Mouse (Mus musculus) gastrocnemius, adult 2 months (tissue): ENCODE data around the gene Ntn3. TPM values are rescaled to one million over a fixed set of nuclear protein-coding genes. Genes with fewer than 3 reads are reported as not detected.

Experiments used
- DNase-seq: peaks from one replicate; pipeline ENCODE4 v3.0.0; 2022
- H3K27ac ChIP-seq: fragments of 200-600 bp; 2 replicates; pipeline ENCODE4 v1.8.1; 2022; ENCODE audit warnings: mild to moderate bottlenecking
- H3K4me3 ChIP-seq: fragments of 200-600 bp; 2 replicates; pipeline ENCODE4 v1.8.1; 2022; ENCODE audit warnings: mild to moderate bottlenecking, moderate library complexity
- CTCF ChIP-seq: fragments of 200-600 bp; IDR thresholded peaks from 2 replicates; pipeline ENCODE4 v1.8.1; 2022; ENCODE audit warnings: antibody characterized with exemption, mild to moderate bottlenecking, moderate library complexity
- intact Hi-C: fragments of 180-260 bp; cut with DNase I; formaldehyde crosslinking; loops from one replicate; pipeline ENCODE4 v1.15.1; 2025
- total RNA-seq, 2 experiments: library from RNA; stranded (reverse); gene quantifications; 2 replicates each; pipeline ENCODE4 v1.2.3; 2021

The Ntn3 gene
- total RNA-seq, 2 experiments from 2014 or later = 0.31 to 0.39 TPM

DNA sequence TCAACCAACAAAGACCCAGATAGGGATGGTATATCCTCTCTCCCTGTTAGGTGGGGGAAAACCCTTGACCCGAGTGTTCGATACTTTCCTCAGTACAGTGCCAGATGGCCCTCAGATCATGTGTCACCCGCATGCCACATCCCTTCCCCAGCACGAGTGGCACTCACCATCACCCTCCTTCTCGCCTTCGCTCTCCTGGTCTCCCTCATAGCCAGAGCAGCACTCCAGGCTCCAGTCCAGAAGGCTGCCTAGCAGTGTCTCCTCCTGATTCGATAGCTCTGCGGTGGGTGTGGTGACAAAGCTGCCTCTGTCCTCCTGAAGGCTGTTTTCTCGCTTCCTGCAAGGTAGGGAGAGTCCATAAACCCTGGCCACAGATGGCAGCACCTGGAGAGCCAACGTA lies 15.4 kb upstream of the Ntn3 start:
- intact Hi-C loops = loop anchor here (5.0 kb wide), 1 partner anchor 52 kb away; no protein-coding TSS in a partner anchor
- H3K27ac ChIP-seq = no peak overlapping the region
- DNase-seq = no peak
- H3K4me3 ChIP-seq = no peak overlapping the region
- no peak for TF ChIP-seq CTCF

DNA sequence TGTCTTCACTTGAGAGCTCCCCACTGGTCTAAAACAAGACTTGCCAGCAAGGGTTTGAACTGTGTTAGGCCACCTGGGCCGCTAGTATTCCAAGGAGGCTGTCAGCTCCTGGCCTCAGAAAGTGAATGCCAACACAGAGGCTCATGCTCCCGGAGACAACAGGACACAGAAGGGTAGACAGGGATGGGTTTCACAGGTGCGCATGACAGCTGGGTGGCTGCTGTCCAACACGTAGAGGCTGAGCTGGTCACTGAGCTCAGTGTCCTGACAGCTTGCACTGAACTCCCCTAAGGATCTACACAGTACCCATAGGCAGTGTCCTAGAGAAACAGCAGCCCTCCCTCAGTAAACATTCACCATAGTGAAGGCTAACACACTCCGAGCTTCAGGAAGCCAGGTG lies 14.2 kb upstream of the Ntn3 start:
- Histone ChIP-seq H3K27ac (peak overlapping the region; percentile 70), H3K4me3 (no peak overlapping the region)
- DNase-seq = peak; percentile 60
- TF ChIP-seq CTCF = no peak
- intact Hi-C loops = loop anchor here (5.0 kb wide), 1 partner anchor 51 kb away; no protein-coding TSS in a partner anchor

DNA sequence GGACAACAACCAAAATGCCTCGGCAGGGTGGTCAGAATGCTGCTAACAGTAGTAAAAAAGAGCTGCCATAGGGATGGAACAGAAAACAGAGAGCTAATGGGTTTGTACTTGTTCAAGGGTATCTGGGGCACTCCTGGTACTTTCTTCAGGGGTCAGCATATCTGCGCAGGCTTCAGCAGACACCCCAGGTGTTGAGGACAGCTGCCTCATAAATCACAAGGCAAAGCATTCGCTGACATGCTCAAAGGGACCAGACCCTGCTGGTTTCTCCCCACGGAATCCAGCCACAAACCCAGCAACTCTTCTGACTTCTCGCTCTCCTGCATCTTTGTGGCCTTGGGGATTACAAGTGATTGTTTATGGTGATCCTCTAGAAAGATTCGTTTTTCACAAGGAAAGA lies 13.3 kb upstream of the Ntn3 start:
- Histone ChIP-seq H3K27ac (no peak overlapping the region), H3K4me3 (no peak overlapping the region)
- intact Hi-C loops = loop anchor here (5.0 kb wide), 1 partner anchor 50 kb away; no protein-coding TSS in a partner anchor
- TF ChIP-seq CTCF = no peak
- no peak for DNase-seq

DNA sequence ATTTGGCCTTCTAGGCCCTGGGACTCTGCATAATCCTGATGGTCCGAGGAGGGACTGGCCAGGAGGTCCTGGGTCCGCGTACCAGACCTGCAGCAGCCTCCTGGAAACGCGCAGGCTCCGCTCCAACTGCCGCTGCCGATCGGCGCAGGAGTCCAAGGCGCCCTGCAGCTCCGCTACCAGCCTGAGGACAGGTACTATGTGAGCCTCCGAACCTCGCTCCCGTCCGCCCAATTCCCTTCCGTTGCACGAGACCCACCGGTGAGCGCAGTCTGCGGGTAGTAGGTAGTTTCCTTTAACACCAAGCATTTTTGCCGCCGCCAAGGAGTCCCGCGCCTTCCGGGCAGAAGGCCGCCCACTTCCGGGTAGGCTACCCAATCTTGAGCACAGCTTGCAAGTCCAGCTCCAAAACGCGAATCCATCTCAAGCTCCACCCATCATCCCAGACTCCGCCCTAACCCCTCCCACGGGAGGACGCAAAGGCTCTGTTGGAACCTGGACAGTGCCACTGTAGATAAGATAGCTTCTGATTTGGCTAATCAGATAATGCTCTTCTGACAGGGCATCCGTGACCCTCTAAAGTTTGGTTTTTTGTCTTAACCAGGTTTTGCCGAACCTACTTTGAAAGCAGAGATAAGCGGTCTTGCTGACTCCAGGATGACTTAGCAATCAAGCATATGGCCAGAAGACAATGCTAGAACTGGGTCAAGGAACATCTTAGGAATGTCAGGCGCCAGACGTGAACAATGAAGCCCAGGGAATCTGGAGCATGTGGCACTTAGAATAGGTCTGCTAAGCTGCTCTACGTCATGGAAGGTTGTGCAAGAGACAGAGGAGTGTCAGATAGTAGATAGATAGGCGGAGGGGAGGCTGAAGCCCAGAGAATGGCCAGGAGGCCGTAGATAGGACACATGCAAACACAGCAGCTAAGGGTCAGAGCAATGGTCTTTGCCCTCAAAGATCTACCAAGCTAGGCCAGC lies 11.4 kb upstream of the Ntn3 start, which contains the start of gene Tedc2:
Tedc2 (minus strand) TSS at position 417 of the 977 bp plus-strand sequence.
- Histone ChIP-seq H3K4me3 (peak within 1 kb of the TSS; percentile 89), H3K27ac (peak within 1 kb of the TSS; percentile 86)
- peak; percentile 96 for DNase-seq
- TF ChIP-seq CTCF = no peak
- intact Hi-C loops = loop anchor here (5.0 kb wide), 1 partner anchor 48 kb away; no protein-coding TSS in a partner anchor

GRCm38 (mm10) chr17:24216836-24217235 lies 7.5 kb upstream of the Ntn3 start:
- no peak for TF ChIP-seq CTCF
- no peak overlapping the region for H3K27ac ChIP-seq
- no peak overlapping the region for H3K4me3 ChIP-seq
- intact Hi-C loops = no loop called here
- no peak for DNase-seq

- intact Hi-C loops = no loop called here
- H3K27ac ChIP-seq = no peak overlapping the region
- no peak for TF ChIP-seq CTCF
- no peak overlapping the region for H3K4me3 ChIP-seq
- no peak for DNase-seq
These were observed 3.9 kb upstream of the Ntn3 start for GRCm38 (mm10) chr17:24213186-24213585.

DNA sequence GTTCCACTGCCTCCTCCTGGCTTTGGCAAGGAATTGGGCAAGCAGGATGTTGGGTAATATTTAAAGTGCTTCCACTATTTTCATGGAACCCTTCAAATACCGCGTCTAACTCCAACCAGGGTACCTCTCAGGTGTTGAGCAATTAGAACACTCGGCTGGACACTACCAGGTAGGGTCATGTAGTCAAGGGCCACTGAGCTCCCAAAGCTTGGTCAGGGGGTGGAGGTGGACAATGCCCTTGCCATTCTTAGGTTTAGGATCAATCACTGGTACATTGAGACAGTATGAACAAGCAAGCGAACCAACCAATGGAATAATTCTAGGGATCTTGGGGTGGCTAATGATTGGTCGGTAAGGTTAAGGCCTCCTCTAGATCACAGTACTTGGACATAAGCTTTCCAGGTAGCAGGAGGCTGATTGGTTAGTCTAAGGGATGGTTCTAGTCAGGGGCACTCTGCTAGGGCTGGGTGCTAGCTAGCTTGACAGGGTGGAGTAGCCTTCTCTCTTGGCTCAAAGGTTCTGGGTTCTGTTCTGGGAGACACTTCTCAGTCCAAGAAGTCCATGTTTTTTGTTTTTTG lies 3.2 kb upstream of the Ntn3 start:
- H3K27ac ChIP-seq = no peak overlapping the region
- DNase-seq = no peak
- peak overlapping the region; percentile 64 for H3K4me3 ChIP-seq
- intact Hi-C loops = no loop called here
- no peak for TF ChIP-seq CTCF

DNA sequence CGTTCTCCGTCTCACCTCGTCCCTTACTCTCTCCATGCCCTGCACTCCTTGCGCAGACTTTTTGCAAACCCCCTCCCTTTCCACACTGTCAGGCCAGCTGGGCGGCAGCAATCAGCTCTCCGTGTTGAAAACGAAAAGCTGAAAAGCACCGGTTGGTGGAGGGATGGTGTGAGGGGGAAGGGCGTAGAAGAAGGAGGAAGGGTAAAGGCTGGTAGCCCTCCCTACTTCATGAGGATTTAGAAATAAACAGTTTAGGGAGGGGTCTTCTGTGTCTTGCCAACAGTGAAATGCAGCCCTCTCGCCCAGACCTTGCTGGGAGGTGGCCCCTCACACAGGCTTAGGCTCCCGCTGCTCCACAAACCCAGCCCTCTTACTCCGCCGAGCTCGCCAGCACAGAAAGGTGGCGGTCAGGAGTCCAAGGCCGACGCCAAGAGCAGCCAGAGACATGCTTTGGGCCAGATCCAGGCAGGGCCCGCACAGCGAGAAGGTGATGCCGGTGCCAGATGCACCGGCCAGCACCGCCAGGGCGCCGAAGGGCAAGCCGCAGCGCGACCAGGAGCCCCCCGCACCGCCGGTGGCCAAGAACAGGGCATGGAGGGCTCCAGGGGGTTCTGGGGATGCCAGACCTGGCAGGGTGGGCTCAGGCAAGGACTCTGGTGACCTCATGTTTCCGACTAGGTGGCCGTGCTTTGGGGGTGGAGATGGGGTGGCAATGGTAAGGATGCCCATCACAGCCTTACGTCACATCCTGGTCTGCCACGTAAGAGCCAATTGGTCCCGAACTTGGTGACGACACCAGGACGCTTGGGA lies 2.5 kb upstream of the Ntn3 start:
- Histone ChIP-seq H3K4me3 (peak overlapping the region; percentile 64), H3K27ac (peak overlapping the region; percentile 49; the same call in 1 of the 2 replicates)
- intact Hi-C loops = no loop called here
- DNase-seq = peak; percentile 58
- TF ChIP-seq CTCF = no peak

- H3K27ac ChIP-seq = no peak overlapping the region
- intact Hi-C loops = no loop called here
- H3K4me3 ChIP-seq = no peak overlapping the region
- DNase-seq = no peak
- TF ChIP-seq CTCF = no peak
These were observed 1.3 kb upstream of the Ntn3 start for GRCm38 (mm10) chr17:24210591-24210990.

DNA sequence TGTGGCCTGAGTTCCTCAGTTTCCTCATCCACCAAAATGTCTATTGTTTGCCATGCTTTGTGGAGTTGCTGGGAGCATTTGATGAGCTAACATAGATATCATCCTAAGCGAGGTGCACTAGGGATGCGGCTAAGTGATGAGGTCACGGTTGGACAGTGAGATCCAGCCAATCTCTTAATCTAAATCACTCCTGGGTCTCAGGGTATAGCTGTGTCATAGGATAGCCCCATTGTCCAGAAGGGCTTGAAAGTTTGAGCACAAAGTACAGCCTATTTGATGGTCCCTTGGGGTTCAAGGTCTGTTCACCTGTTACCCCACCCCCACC lies 547 bp upstream of the Ntn3 start:
- intact Hi-C loops = no loop called here
- Histone ChIP-seq H3K4me3 (no peak overlapping the region), H3K27ac (no peak overlapping the region)
- DNase-seq = no peak
- no peak for TF ChIP-seq CTCF

- no peak for TF ChIP-seq CTCF
- Histone ChIP-seq H3K27ac (peak overlapping the region; percentile 70), H3K4me3 (peak overlapping the region; percentile 77)
- DNase-seq = peak; percentile 56
- intact Hi-C loops = no loop called here
These were observed 689 bp downstream of the Ntn3 start for GRCm38 (mm10) chr17:24208641-24209042.
